In the genomic region with DNA sequence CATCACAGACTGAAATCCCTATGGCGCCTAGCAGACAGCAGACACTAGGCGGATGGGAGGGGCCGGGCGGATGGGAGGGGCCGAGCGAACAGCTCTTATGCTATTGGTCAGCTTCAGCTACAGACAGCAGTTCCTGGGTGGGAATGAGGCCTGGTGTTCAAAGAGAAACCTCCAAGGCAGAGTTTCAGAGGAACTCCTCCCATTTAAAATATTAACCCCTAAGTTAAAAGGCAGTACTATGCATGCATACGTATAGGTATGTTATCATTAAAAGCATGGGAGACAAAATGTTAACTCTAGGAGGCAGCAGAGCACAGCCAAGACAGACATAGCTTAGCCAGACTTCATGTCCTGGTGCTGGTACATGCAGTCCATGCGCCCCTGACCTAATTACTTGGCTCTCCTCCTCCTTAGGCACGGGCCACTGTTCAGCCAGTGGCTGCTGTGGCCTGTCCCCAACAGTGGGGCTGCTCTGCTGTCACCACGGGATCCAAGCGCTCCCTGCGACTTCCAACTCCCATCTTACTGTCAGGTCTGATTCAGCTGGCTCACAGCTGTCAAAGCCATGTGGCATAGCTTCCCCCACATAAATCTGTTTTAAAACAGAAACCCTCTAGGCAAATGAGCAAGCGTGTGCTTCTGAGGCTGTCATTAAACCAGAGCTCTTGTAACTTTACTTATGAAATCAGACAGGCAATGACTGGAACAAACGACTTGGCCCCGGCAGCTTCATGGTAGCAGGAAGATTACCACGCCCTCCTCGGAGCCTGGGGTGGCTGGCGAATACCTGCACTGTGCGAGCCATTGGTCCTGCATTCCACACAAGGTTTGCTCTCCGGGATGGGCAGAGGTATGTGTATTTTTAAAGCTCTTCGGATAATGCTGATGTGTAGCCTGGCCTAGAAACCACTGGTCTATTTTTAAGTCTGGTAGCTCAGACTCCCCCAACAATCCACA, we compare ENCODE assay signal across 9 mouse cellular contexts. TPM values are rescaled to one million over a fixed set of nuclear protein-coding genes. Genes with fewer than 3 reads are reported as not detected.
DNase-seq lines count a peak whose midpoint lies in the region; ATAC-seq lines count a peak whose summit lies in the region.
"Had no signal": no experiment of that assay in that cellular context is flagged by ENCODE, and none has a peak within 500 bp of the region (broad histone marks: within the 10 kb centered on the region; RNA-seq: fewer than 3 reads in every experiment).

No protein-coding gene starts in this region.

- ATAC-seq in hindbrain, embryonic 16.5 days = peak; percentile 82
- no peak for ATAC-seq in granulocyte monocyte progenitor cell, adult 5-6 weeks (replicated peaks; ENCODE audit: poor library complexity, severe bottlenecking)

- H3K36me3 ChIP-seq in hindbrain, embryonic 16.5 days (ENCODE audit: control insufficient read depth, insufficient read depth, low read length) = peaks cover 11% of the 10 kb centered on the region

- peak overlapping the region; percentile 2; the same call in 1 of the 2 replicates for H3K9ac ChIP-seq in hindbrain, embryonic 16.5 days (ENCODE audit: low read depth, low read length)

- peak; percentile 26 for DNase-seq in 416B (ENCODE audit: low read depth)
- peak; percentile 86 for DNase-seq in brain, adult 2 months (ENCODE audit: low read depth, low spot score)
- peak; percentile 65 to 81 for DNase-seq in frontal cortex, postnatal 36 days (ENCODE audit: low spot score in 2 of 2)
- DNase-seq in layer of hippocampus, postnatal 36 days = peak; percentile 74 to 75
- peak; percentile 42 for DNase-seq in lung, postnatal 14 days
- peak; percentile 59 for DNase-seq in right cerebral cortex, postnatal 25 days

- no peaks in the 10 kb centered on the region for H3K27me3 ChIP-seq in hindbrain, embryonic 16.5 days (replicated peaks; ENCODE audit: control insufficient read depth, insufficient read depth, low read length)
- H3K27me3 ChIP-seq: megakaryocyte, embryonic 14.5 days had no signal

- H3K27ac ChIP-seq in hindbrain, embryonic 16.5 days (ENCODE audit: low read depth, low read length) = peak overlapping the region; percentile 58

- H3K4me3 ChIP-seq in hindbrain, embryonic 16.5 days (ENCODE audit: low read length) = no peak overlapping the region
- H3K4me3 ChIP-seq: megakaryocyte, embryonic 14.5 days had no signal

- no peaks in the 10 kb centered on the region for H3K9me3 ChIP-seq in hindbrain, embryonic 16.5 days (ENCODE audit: control insufficient read depth, low read length)
- H3K9me3 ChIP-seq: megakaryocyte, embryonic 14.5 days had no signal

- H3K4me1 ChIP-seq in hindbrain, embryonic 16.5 days (ENCODE audit: control insufficient read depth, insufficient read depth, low read depth, low read length) = peaks cover 26% of the 10 kb centered on the region

- peak overlapping the region; percentile 6 for H3K4me2 ChIP-seq in hindbrain, embryonic 16.5 days (ENCODE audit: low read length)

- WGBS in hindbrain, embryonic 16.5 days = 54% methylated on average over 21 of the region's 21 CpGs

RNA-seq across cellular contexts. Expression of gene Map3k4, which starts 52.3 kb away (rescaled TPM):
- 33.1 and 39.7 TPM in 2 replicates for polyA plus RNA-seq in hindbrain, embryonic 16.5 days (2015; fragmentation: Nextera tagmentation; extraction: Ambion mirVana)
- total RNA-seq in layer of hippocampus, postnatal 36 days (2021) = 10 to 100 TPM; 63.5 to 78.5 TPM
- 9.4 and 22.7 TPM in 2 replicates for total RNA-seq in granulocyte monocyte progenitor cell, adult 5-6 weeks (2014; fragmentation: Nextera tagmentation)
- 22.9 and 34.1 TPM in 2 replicates for total RNA-seq in granulocyte monocyte progenitor cell, adult 5-6 weeks (2017)

Comparison
In these comparisons a context has a peak if more than half of its experiments do, and no peak if none do; other contexts are left out.
1. DNase-seq: peak in every context shown above with its lines; median percentile 86 in brain, adult 2 months; 74 in layer of hippocampus, postnatal 36 days; 73 in frontal cortex, postnatal 36 days; 59 in right cerebral cortex, postnatal 25 days; 42 in lung, postnatal 14 days; 26 in 416B.